Mouse (Mus musculus) layer of hippocampus, adult 9-11 months (tissue): ENCODE data around the gene Ptk7.

Experiments
- DNase-seq: peaks from one replicate; pipeline ENCODE4 v3.0.0; 2022

Gene Ptk7

DNA sequence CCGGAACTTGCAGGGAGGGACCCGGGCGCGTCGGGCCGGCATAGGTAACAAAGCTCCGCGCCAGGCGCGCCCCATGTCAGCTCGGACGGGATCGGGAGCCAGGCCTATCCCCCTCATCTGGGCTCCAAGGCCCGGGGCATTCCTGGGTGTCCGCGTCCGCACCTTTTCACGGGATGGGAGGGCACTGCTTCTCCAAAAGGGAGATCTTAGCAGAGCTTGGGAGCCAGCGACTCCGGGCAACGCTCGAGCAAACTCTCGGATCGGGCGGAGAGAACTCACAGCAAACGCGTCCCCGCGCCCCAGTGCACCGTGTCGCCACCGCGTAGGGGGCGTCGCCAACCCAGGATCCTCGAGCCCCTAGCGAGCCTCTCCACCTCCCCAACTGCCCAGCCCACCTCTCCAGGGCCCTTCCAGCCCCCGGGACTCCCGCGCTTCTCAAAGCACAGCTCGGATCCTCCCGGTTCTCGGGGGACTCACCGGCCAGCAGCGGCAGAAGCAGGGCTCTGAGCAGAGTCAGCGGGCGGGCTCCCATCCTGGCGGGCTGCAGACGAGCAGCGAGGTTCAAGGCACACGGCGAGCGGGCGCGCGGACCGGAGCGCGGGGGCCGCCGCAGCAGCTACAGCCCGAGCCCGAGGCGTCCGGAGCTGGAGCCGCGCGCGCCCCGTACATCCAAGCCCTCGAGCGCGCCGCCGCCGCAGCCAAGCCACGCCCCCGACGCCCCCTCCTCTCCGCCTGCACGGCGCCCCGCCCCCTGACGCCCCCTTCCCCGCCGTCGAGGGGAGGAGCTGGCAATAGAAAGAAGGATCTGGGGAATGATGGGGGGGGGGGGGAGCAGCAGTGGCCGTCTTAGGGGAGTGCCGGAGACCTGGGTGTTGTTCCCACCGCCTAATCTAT is at the start of gene Ptk7:
Ptk7 (minus strand) TSS at position 714 of the 894 bp plus-strand sequence.
- no peak for DNase-seq

DNA sequence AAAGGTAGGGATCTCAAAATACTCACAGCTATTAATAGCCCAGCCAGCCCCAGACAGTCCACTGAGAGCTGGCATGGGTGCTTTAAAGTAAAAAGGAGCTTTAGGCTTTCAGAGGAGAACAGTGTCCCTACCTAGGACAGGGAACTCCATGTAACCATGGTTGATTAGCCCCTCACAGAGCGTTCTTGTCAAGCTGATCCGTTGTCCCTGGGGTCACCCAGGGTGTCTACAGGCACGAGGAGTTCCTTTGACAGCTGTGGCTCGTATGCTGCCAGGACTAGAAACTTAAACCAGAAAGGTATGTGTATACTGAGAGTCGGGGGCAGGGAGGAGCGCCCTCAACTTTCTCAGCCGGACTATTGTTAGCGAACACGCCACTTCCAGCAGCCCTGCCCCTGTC is 49.6 kb upstream of the Ptk7 start:
- DNase-seq = no peak

DNA sequence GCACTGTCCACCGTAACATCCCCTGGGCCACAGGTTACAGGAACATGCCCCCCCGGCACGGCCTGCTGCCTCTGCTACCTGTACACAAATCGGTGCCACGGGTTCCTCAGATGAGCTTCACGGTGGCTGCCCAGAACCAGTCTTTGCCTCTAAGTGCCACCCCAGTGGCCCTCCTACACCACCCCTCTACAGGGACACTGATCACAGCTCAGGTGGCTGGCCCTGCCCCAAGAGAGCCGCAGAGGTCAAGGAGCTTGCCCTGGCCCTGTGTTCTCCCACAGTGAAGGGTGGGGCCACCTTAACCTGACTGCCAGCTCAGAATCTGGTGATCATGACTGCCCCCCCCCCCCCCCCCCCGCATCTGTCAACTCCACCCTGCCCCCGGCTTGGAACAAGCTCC is 49.1 kb upstream of the Ptk7 start, which contains the start of gene Mea1:
Mea1 (plus strand) TSS at position 378 of the 400 bp plus-strand sequence.
- DNase-seq = no peak

DNA sequence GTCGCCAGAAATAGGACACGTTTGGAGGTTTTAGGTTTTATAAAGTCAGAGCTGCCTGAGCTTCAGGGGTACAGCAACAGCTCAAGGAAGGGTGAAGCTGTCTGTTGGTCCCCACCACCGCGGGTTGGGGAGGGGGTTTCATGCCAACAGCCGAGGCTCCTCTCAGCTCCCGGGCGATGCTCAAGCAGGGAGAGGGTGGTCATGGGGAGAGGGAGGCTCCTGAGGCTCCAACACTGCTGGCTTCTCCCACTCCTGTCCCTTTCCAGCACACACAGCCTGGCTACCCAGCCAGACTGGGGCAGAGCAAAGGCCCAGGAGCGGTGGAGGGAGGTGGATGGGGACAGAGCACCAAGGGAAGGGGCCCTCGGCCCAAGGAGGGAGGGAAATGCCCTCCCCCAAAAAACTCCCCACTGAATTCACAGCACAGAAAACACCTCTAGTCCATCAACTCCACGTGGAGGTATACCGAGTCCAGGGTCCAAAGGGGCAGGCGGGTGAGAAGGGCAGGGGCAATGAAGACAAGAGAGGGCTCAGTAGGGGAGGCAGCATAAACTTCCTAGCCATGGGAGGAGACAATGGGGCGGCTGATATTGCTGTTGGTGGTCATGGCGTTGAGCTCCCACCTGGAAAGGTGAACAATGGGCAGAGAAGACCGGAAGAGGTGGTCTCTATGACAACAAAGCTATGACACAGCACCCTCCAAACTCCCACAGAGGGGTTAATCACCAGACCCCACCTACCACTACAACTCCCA is 45.4 kb upstream of the Ptk7 start:
- no peak for DNase-seq

- peak; percentile 90 for DNase-seq
Observed at GRCm38 (mm10) chr17:46673850-46674529, 44.7 kb upstream of the Ptk7 start, which contains the start of gene Rrp36. Gene Rrp36 (minus strand): TSS chr17:46674352.

- DNase-seq = no peak
Observed at GRCm38 (mm10) chr17:46669911-46670310, 40.6 kb upstream of the Ptk7 start.

DNA sequence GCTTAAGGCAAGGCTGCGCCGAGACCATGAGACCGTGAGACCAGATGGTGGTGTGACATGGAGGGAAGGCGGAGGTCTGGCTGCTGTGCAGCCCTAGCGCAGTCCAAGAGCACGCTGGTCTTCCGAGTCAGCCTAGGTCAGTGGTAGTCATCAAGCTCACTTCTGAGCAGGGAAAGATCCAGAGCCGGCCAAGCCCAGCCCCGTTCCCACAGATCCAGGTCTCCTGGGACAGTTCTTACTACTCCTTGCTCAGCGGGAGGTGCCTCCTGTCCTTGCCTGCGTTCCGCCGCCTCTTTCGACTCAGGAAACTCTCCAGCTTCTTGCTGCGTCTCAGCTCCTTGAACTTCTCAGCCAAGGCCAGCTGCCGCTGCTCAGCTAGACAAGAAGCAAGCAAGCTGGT is 38.4 kb upstream of the Ptk7 start:
- no peak for DNase-seq

DNA sequence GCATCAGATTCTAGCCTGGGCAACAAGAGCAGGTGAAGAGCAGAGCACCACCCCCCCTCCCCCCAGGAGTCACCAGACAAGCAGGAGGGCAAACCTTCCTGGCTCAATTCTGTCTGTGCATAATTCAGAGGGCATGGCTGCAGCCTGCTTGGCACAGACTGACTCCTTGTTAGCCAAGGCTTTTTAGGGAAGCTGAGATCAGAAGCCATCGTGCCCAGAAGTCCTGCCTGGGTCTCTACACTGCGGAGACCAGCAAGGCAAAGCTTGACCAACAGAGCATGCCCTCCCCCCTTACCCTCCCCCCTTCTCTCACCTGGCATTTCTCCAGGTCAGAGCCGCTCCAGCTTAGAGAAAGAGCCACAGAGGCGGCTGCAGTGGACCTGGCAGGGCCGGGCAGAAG is 33.4 kb upstream of the Ptk7 start:
- DNase-seq = no peak

DNA sequence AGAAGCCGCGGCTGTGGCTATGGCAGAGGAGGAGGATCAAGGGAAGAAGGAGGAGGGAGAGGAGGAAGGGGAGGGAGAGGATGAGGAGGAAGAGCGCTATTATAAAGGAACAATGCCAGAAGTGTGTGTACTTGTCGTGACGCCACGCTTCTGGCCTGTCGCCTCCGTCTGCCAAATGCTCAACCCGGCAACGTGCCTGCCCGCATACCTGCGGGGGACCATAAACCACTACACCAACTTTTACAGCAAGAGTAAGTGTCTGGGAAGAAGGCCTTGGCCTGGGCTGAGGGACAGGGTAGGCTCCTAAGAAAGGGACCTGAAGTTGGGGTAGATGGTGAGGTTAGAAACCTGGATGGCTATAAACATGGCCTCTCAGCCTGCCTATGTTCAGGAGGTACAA is 32.7 kb upstream of the Ptk7 start:
- DNase-seq = no peak

DNA sequence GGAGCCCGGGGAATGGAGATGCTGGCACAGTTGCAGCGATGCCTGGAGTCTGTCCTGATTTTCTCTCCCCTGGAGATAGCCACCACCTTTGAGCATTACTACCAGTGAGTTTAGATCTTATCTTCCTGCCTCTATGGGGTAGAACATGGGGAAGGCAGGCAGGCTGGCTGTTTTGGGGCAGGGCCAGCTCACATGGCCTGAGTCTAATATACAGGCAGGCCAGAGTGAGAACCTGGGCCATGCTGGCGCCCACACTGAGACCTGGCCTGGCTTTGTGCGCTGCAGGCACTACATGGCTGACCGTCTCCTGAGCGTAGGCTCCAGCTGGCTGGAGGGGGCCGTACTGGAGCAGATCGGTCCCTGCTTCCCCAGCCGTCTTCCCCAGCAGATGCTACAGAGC is 32.0 kb upstream of the Ptk7 start:
- no peak for DNase-seq

DNA sequence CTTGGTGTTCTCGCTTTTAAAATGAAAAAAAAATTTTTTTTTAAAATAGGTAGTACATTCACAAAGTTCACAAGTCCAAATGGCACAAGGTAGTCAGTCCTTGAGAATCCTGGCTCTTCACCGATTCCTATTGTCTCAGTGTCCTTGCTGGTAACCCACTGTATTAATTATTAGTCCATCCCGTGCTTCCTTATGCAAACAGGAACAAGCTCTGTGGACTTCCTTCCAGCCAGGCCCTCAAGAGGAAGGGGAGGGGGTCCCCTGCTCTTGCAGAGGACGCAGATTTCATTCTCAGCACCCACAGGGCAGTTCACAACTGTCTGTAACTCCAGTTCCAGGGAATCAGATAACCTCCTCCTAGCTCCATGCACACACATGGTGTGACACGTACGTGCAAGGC is 26.8 kb upstream of the Ptk7 start:
- DNase-seq = no peak

GRCm38 (mm10) chr17:46651755-46652547 is 22.6 kb upstream of the Ptk7 start:
- DNase-seq = no peak

DNA sequence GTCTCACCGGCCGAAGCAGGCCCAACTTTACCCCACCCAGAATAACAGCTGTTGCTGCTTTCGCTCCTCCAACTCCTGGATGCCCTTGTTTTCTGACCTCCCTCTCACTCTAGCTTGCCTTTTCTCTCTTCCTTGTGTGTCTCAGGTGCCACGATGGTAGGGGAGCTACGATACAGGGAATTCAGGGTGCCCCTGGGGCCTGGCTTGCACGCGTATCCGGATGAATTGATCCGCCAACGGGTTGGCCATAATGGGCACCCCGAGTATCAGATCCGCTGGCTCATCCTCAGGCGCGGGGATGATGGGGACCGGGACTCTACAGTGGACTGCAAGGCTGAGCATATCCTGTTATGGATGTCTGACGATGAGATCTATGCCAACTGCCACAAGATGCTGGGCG is 22.0 kb upstream of the Ptk7 start:
- no peak for DNase-seq

DNA sequence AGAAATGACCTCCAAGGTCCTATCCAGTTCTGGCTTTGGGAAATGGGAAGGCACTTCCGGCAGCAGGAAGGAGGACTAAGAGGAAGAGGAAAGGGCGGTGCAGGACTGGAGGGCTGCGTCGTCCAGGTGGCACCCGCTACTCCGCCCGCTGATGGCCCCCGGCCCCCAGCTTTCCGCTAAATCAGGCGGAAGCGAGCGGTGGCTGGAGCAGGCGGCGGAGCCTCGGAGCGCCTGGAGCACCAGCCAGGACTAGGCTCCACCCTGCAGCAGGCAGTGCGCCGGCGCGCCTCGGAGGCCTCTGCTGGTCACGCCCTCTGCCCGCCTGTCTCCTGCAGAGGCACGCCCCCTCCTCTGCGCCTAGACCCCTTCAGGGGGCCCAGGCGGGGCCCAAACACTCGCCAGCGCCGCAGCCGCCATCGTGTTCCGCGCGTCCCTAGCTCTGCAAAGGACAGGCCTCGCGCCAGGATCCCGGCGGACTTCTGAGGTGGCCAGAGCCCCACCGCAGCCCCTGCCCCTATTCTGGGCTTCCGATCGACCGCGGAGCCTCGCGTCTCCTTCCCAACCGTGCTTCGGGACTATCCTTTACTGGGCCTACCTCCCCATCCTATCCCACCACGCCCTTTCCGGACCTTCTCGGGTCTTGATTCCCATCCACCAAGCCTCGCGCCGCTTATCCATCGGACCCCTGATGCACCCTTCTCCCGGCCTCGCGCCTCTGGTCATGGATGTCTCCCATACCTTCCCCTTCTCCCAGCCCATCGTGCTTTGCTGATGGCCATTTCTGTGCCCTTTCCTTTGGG is 21.1 kb upstream of the Ptk7 start, which contains the start of gene Cul7:
Cul7 (plus strand) TSS at position 106 of the 800 bp plus-strand sequence.
- DNase-seq = peak; percentile 94

DNA sequence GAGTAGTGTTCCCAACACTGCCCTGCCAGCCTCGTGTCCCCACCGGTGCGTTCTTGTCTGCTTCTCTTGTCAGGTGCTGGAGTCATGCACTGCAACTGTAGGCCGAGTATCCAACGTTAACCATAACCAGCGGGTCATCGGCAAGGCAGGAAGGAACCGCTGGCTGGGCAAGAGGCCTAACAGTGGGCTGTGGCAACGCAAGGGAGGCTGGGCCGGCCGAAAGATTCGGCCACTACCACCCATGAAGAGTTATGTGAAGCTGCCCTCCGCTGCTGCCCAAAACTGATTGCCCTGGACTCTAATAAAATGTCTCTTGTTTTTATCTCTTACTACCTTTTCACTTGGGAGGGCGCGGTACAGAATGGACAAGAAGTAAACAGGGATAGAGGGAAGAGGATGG is 20.5 kb upstream of the Ptk7 start:
- DNase-seq = no peak

- DNase-seq = no peak
Observed at GRCm38 (mm10) chr17:46648436-46648835, 19.1 kb upstream of the Ptk7 start.

GRCm38 (mm10) chr17:46647279-46647678 is 18.0 kb upstream of the Ptk7 start:
- no peak for DNase-seq

DNA sequence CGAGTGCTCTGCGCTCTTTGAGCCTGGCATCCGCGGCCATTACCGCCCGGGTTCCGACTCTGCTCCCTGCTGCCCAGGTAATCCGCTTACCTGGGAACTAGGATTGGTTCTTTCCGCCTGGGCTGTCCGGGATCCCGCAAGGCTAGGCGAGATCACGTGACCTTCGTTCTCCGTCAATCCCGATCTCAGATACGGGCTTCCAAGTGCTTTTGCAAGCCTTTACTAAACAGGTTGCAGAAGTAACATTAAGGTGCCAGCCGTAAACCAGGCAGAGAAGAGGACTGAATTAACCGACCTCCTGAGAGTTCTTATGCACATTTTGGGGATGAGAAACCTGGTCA is 17.0 kb upstream of the Ptk7 start:
- no peak for DNase-seq

GRCm38 (mm10) chr17:46645561-46646321 is 16.4 kb upstream of the Ptk7 start, which contains the start of the genes Klc4 and Mrpl2:
Gene Klc4 (minus strand): TSS chr17:46646022.
Gene Mrpl2 (plus strand): TSS chr17:46646229.
- peak; percentile 98 for DNase-seq

- no peak for DNase-seq
Observed at GRCm38 (mm10) chr17:46644916-46645475, 15.7 kb upstream of the Ptk7 start.
